Mouse (Mus musculus): ENCODE results near the gene Ckmt1. TPM values are rescaled to one million over a fixed set of nuclear protein-coding genes. Genes with fewer than 3 reads are reported as not detected.

Ckmt1 gene
- total RNA-seq, 1 experiment from 2014 or later = 8.9 TPM

GRCm38 (mm10) chr2:121412843-121413386 is 55.4 kb downstream of the Ckmt1 start:
- DNase-seq = peak; percentile 8

Other genes with a start within 250 kb of the Ckmt1 start
- gene Tgm7, start 247.9 kb upstream of the Ckmt1 start, total RNA-seq (2021) = not detected in 2 replicates
- gene Adal, start 217.3 kb upstream of the Ckmt1 start, total RNA-seq (2021) = 19.4 and 21.5 TPM in 2 replicates
- 11.4 and 12.3 TPM in 2 replicates for gene Lcmt2, start 217.1 kb upstream of the Ckmt1 start, total RNA-seq (2021)
- gene Tubgcp4, start 187.1 kb upstream of the Ckmt1 start, total RNA-seq (2021) = 47.1 and 56.7 TPM in 2 replicates
- gene Zscan29, start 186.6 kb upstream of the Ckmt1 start, total RNA-seq (2021) = 20.7 and 22.9 TPM in 2 replicates
- 82.8 and 89.4 TPM in 2 replicates for gene Trp53bp1, start 86.3 kb upstream of the Ckmt1 start, total RNA-seq (2021)
- 4.9 and 6.2 TPM in 2 replicates for gene Map1a, start 68.1 kb upstream of the Ckmt1 start, total RNA-seq (2021)
- gene Ppip5k1, start 2.3 kb upstream of the Ckmt1 start, total RNA-seq (2021) = 51.9 and 56.6 TPM in 2 replicates
- not detected in 2 replicates for gene Strc, start 29.5 kb downstream of the Ckmt1 start, total RNA-seq (2021)
- gene Pdia3, start 56.1 kb downstream of the Ckmt1 start, total RNA-seq (2021) = 377 and 379 TPM in 2 replicates
- gene Catsper2, start 56.1 kb downstream of the Ckmt1 start, total RNA-seq (2021) = 2.3 and 4.0 TPM in 2 replicates
- 0.49 TPM in 1 of 2 replicates, not detected in the other for gene Ell3, start 86.6 kb downstream of the Ckmt1 start, total RNA-seq (2021)
- gene Serf2, start 91.5 kb downstream of the Ckmt1 start, total RNA-seq (2021) = 351 and 386 TPM in 2 replicates
- 42.9 and 106 TPM in 2 replicates for gene Hypk, start 95.6 kb downstream of the Ckmt1 start, total RNA-seq (2021)
- 0.30 TPM in 1 of 2 replicates, not detected in the other for gene Serinc4, start 99.1 kb downstream of the Ckmt1 start, total RNA-seq (2021)
- gene Mfap1b, start 116.4 kb downstream of the Ckmt1 start, total RNA-seq (2021) = 34.5 and 40.5 TPM in 2 replicates
- 34.5 and 37.6 TPM in 2 replicates for gene Mfap1a, start 149.0 kb downstream of the Ckmt1 start, total RNA-seq (2021)
- gene Wdr76, start 149.0 kb downstream of the Ckmt1 start, total RNA-seq (2021) = 6.7 and 7.2 TPM in 2 replicates